Mouse (Mus musculus): Measurements from ENCODE around the gene Dgkh.

Gene Dgkh

GRCm38 (mm10) chr14:78674606-78675005 is 58.0 kb downstream of the Dgkh start:
- DNase-seq: no peak

- DNase-seq: no peak
These were observed 62.6 kb downstream of the Dgkh start for GRCm38 (mm10) chr14:78669986-78670385.

DNA sequence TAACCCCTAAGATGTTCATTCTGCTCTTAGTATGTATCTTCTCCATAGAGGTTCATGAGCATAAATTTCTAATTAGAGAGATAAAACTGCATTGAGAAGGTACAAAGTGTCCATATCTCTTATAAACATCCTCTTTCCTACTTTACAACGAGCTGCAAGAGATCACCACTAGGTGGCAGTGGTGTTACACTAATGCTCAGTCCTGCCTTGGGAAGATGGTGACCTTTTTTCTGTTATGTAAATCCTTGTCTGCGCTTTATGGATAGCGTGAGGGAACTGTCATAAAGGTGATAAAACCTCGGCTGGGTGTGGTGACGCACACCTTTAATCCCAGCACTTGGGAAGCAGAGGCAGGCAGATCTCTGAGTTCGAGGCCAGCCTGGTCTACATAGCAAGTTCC is 64.3 kb downstream of the Dgkh start:
- DNase-seq: peak; percentile 76

GRCm38 (mm10) chr14:78667763-78668162 is 64.8 kb downstream of the Dgkh start:
- no peak for DNase-seq

DNA sequence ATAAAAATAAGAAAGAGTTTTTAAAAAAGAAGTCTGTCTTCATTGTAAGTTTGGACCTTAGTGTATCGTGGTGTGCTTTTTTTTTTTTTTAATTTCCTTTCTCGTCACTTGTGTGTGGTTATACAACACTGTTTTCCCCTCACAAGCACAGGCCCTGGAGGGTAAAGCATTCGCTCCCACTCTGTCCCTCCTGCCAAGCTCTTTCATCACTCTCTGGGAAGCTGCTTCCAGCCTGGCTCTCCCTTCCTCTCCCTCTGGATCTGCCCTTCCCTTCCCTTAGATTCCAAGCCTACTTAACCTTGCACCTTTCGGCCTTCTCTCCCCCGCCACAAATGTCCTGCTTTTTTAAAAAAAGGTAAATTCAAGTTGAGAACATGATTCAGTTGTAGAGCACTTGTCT is 69.9 kb downstream of the Dgkh start:
- no peak for DNase-seq

DNA sequence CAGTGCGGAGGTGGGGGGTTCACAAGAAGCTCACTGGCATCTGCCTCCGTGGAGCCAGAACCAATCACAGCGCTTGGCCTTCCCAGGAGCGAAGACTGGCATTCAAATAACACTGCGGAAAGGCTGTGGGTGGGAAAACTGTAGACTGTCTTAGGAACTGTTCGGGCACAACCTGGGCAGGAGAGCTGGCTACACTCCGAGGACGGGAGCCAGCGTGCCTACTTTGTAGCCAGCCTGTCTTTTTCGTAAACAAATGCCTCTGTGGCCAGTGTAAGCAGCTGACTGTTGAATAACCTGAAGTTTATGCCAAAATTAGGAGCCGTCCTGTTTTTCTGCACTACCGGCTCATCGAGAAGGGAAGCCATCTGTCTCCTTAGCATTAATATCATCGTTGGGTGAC is 71.1 kb downstream of the Dgkh start:
- DNase-seq: no peak

GRCm38 (mm10) chr14:78658697-78659096 is 73.9 kb downstream of the Dgkh start:
- DNase-seq: no peak

- no peak for DNase-seq
These were observed 75.5 kb downstream of the Dgkh start for GRCm38 (mm10) chr14:78656832-78657626.

- DNase-seq: no peak
These were observed 77.5 kb downstream of the Dgkh start for GRCm38 (mm10) chr14:78654939-78655556.

GRCm38 (mm10) chr14:78654196-78654595 is 78.4 kb downstream of the Dgkh start:
- DNase-seq: no peak

- no peak for DNase-seq
These were observed 79.2 kb downstream of the Dgkh start for GRCm38 (mm10) chr14:78653333-78653732.

DNA sequence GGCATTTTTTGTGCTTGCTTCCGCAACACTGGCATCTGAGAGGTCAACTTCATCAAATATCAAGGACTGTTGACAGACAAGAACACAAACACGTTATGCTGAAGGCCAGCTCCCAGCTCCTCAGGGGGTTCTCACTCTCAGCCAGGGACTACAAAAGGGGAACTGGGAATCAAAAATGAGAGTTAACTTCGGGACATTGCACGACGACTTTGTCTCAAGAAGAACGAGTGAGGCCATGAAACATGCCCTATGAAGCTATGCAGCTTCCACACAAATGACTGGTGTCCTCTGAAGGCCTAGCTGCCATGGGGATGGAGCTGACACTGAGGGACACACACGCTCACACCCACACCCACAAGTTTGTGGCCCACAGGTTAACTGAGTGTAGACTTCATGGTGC is 80.9 kb downstream of the Dgkh start:
- no peak for DNase-seq

- DNase-seq: no peak
These were observed 82.0 kb downstream of the Dgkh start for GRCm38 (mm10) chr14:78650379-78651095.

- no peak for DNase-seq
These were observed 82.9 kb downstream of the Dgkh start for GRCm38 (mm10) chr14:78649525-78650274.

DNA sequence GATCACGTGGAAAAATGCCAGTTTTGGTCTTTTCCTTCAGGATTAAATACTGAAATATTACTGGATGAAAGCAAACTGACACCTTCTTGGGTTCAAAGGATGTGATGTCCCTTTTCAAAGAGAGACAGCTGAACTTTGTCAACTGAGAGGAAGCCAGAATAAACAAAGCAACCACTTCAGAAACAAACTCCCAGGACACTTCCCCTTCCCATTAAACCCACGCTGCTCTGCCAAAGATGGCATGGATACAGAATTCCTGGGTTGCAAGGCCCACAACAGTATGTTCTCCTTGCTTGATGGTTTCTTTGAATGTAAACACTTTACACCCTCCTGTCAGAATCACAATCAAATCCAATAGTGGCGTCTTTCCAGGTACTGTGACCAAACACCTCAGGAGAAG is 87.0 kb downstream of the Dgkh start:
- no peak for DNase-seq

- no peak for DNase-seq
These were observed 91.3 kb downstream of the Dgkh start for GRCm38 (mm10) chr14:78641314-78641713.

- no peak for DNase-seq
These were observed 92.9 kb downstream of the Dgkh start for GRCm38 (mm10) chr14:78639691-78640090.

DNA sequence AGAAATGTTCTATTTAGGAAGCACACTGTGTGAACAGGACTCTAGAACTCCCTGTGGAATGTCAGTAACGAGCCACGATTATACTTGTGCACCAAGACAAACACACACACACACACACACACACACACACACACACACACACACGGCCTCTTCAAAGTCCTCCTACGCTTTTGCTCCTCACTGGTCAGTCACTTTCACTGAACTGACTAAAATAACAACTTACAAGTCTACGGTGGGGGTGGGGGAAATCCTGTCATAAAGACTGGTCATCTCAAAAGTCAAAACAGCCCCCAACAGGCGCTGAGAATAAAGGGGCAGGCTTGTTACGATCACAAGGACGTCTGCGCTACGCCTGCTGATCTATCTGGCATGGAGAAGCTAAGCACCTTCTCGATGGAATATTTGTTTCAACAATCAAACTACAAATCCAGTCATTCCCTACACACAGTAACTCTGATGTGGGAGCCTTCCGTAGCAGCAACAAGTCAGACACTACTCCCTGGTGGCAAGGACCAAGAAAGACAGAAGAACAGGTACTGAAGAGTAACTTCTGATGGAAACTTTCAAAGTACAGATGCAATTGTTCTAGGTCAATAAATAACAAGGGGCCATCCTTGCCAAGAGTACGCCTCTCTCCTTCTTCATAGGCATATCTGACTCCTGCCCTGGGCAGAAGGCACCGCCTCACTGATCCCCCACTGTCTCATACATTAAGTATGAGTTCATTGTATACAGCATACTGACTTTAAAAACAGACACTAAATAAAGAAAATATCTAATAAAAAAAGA is 96.8 kb downstream of the Dgkh start:
- DNase-seq: peak; percentile 17

GRCm38 (mm10) chr14:78632747-78633146 is 99.8 kb downstream of the Dgkh start:
- no peak for DNase-seq

DNA sequence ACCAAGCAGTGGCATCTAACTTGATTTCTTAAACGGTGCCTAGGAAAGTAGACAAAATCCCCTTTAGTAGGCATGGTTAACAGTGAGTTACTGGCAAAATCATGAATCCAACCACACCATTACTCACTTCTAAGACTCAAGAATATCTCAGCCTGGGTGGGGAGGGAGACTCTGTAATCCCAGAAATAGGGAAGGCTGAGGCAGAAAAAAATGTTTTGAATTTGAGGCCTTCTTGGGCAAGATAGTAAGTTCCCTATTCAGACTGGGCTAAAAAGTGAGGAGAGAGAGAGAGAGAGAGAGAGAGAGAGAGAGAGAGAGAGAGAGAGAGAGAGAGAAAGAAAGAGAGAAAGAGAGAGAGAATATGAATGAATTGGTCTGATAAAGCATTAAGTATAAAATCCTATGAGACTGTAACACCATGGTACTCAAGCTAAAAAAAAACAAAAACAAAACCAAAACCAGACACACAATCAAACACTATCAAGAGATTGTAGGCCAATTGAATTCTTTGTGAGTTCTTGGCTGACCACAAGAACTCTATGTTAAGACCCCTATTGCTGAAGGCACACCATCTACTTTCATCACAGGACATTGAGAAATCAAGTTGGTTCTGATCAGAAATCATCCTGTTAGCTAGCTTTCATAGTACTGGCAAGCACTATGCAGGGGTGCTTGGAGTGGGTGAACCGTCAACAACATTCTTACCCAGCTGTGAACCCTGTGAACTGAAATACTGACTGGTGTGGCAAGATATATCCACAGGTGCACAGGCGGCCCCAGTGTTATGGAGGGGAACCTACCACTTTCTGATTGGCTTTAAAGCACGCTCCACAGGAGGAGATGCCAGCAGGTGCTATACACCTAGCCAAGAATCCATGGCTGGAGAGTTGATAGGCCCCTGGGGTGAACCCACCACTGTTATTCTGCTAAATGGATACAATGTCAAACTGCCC is 101.4 kb downstream of the Dgkh start:
- DNase-seq: no peak

All from kidney, adult 18-20 months (tissue).